Mouse (Mus musculus) frontal cortex, postnatal 36 days (tissue): ENCODE results near the gene Inpp5a.
"Not testable (repeated sequence)": the region's sequence is repeated elsewhere in the genome, so short reads cannot be mapped to it uniquely, and the experiment has no call there.

Source experiments
- DNase-seq, 2 experiments: peaks; one replicate each; pipeline ENCODE4 v3.0.0; 2022; ENCODE audit warnings: low spot score in 2 of 2

The Inpp5a gene

GRCm38 (mm10) chr7:139399977-139400685, 11.2 kb downstream of the Inpp5a start:
- no peak for DNase-seq

DNA sequence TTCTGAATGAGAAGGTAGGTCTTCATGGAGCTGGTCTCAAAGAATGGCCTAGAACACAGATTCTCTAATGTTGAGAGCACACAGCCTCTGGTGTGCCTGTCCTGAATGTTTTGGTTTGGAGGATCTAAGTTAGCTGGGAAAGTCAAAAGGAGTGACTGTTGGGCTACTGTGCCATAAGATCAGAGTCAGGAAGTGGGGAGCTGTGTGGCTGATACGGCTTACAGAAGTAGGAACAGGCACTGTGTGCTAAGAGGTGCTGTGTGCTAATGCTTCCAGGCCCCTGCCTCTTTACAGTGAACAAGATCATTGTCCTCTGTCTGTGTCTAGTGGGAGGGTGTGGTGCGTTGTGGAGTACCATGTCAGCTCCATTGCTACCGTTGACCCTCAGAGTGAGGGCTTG, 12.0 kb downstream of the Inpp5a start:
- no peak for DNase-seq

DNA sequence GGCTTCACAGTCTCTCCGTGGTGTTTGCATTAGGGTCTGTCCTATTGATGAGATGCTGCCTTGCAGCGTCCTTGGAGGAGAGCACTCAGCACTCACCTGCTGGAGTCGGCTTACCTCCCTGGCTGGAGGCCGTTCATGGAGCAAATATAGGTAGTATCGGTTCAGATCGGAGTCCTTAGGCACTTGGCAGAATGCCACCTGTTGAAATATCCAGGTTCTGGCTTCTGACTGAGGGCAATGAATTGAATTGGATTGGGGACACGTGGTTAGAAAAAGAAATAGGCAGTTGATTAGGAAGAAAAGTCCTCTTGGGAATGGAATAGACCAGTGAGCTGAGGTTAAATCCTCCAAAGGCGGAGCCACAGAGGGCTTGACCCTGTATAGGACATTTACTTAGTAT, 12.9 kb downstream of the Inpp5a start:
- no peak for DNase-seq

DNA sequence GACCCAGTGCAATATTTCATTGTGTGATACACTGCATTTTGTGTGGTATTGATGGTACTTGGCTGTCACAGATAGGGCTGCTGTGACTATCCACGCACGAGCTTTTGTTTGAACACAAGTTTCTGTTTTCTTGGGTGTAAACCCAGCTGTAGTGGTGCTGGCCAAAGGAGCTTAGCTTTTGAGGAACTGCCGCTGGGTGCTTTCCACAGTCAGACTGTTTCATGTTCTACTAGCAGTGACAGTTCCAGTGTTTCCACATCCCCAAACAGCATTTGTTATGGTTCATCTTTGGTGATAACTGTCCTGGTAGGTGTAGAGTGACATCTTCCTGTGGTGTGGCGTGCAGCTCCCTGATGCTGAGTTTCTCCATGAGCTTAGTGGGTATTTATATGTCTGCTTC, 13.8 kb downstream of the Inpp5a start:
- no peak for DNase-seq

GRCm38 (mm10) chr7:139406581-139406980, 17.7 kb downstream of the Inpp5a start:
- DNase-seq = no peak

- no peak for DNase-seq
These were observed 19.1 kb downstream of the Inpp5a start for GRCm38 (mm10) chr7:139407966-139408365.

DNA sequence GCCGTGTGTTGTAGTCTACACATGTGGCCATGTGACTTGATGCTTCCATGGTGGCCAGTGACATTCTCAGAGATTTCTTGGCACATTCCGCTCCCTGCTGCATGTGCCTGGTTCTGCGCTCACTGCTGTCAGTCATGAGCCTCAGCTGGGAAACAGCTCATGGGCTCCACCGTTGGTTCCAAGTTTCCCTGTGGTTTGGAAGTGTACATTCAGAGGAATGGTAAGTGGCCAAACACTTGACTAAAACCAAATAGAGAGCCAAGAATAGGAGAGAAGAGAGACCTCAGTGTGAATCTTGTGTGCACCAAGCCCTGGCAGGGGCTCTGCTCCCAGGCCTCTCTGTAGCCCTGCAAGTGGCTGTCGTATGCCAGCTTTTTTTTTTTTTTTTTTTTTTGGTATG, 21.0 kb downstream of the Inpp5a start:
- DNase-seq = no peak

DNA sequence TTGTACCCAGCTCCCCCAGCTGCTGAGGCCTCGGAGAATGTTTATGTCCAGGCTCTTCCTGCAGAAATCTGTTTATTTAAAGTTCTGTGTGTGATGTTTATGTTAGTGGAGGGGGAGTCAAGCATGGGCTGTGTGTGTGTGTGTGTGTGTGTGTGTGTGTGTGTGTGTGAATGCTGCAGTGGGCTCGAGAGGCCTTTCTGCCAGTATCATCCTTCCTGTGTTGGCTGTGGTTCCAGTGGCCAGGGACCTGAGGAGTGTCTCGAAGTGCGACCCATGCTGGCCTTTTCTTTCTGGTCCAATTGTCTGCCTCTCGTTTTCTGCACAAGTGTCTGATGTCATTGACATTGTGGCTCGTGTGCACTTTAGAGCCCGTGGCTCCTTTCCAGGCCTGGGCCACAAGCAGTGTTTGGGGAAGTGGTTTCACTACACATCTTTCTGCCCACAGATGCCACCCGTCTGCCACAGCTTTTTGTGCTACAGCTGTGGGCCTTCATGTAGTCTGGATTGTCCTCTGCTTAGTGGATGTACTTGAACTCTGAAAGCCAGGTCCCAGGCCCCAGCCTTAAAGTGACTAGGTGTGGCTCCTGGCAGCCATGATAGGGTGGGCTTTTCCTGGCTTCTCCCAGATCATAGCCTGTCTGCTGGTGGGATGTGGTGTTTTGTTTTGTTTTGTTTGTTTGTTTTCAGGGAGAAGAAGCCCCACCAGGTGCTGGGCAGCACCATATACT, 23.5 kb downstream of the Inpp5a start:
- no peak for DNase-seq

DNA sequence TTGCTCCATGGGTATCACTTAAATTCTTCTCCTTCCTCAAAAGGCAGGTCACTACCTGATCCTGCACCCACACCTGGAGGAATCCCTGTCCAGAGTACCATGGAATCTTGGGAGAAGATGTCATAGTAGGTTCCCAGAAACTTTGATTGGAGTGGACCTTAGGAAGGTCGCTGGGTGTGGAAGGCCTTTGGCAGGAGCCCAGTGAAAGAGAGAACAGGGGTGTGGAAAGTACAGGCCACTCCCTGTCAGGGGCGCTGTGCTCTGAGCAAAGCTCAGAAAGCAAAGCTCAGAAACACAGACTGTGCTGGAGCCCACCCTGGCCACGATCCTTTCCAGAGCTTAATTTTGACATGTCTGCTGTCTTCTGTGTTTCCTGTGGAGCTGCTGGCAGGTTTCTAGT, 24.5 kb downstream of the Inpp5a start:
- no peak for DNase-seq

GRCm38 (mm10) chr7:139415616-139416225, 26.8 kb downstream of the Inpp5a start:
- DNase-seq = peak in 1 of 2 experiments; percentile 36

DNA sequence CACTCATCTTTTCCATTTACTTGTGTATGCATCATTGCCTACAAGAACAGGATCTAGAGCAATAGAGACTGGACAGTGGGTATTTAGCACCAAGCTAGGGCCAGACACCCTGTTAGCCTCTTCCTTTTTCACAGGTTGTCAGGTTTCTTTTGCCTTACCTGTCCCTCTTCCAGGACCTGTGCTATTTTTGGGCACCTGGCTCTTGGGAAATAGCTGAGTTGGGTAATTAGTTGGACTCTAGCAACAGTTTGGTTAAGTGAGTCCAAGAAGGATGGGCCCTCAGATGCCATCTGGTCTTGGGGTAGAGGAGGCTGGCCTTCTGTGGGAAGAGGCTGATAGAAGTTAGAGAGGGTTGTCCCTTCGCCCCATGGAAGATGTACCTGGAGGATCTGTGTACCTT, 29.5 kb downstream of the Inpp5a start:
- DNase-seq = no peak

- DNase-seq = peak; percentile 48 to 53
These were observed 33.9 kb downstream of the Inpp5a start for GRCm38 (mm10) chr7:139422827-139423226.

DNA sequence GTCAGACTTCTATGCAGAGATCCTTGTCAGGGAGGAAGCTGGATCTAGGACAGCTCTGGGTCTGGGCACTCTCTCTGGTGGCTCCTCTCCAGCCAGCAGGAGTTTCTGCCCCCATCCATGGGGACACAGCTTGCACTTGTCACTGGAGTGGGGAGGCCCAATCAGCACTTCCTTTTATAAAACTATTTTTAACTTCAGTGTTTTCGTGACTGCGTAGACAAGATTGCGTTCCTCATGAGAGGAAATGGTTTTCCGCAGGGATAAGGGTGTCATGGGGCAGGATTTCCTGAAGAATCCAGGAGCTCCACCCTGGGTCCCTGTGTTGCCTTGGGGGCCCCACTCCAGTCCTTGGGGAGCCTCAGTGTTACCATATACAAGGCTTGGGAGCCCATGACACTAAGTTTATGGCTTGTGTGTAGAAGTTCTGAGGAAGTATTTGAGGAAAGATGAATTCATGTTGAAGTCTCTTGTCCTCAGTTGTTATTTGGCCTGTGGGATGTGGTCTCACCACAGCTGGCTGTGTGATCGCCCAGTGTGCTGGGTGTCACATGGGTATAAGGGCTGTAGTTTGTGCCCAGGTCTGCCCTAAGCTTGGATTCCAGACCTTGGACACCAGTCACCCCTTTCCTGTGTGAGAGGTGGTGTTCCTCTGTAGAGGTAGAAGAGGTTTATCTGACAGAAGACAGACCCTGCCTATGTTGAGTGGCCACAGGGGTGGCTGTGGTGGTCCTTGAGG, 45.4 kb downstream of the Inpp5a start:
- DNase-seq = no peak

DNA sequence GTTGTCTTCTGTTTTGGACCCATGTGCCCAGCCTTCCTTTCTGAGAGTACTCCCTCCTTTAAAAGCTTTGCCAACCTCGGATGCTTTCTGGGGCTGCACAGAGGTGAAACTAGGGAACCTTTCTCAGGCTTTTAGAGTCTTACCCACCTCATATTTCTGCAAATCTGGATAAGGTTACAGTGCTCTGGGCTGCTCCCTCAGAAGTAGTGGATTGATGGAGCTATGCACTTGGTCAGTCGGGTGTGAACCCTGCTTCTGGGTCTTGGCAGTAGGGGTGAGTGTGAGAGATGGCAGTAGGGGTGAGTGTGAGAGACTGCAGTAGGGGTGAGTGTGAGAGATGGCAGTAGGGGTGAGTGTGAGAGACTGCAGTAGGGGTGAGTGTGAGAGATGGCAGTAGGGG, 46.0 kb downstream of the Inpp5a start:
- DNase-seq = not testable (repeated sequence)

DNA sequence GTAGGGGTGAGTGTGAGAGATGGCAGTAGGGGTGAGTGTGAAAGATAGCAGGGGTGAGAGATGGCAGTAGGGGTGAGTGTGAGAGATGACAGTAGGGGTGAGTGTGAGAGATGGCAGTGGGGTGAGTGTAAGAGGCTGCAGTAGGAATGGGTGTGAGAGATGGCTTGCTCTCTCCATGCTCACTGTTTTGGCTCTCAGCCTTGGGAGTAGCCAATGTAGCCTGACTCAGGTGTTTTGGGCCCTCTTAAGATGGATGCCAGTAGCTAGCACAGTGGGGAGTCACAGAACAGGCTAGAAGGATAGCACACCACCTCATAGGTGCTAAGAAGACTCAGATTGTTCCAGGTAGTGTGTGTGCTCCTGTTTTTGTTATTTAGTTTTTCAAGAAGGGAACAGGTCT, 46.8 kb downstream of the Inpp5a start:
- no peak for DNase-seq

GRCm38 (mm10) chr7:139436951-139437350, 48.0 kb downstream of the Inpp5a start:
- no peak for DNase-seq

GRCm38 (mm10) chr7:139437471-139437870, 48.6 kb downstream of the Inpp5a start:
- DNase-seq = no peak

GRCm38 (mm10) chr7:139437926-139438600, 49.2 kb downstream of the Inpp5a start:
- DNase-seq = no peak

- DNase-seq = no peak
These were observed 49.7 kb downstream of the Inpp5a start for GRCm38 (mm10) chr7:139438601-139438945.

DNA sequence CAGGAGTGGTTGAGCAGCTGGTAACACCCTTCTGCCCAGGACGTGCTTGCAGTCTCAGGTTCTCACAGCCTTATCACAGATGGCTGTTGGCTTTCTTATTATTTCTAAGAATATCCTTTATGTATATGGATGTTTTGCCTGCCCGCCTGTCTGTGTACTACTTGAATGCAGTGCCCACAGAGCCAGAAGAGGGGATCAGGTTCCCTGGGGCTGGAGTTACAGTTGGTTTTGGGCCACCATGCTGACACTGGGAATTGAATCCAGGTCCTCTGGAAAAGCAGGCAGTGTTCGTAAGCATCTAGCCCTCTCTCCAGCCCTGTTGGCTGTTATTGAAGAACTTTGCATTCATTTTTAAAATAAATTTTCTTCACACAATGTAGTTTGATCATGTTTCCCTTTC, 50.1 kb downstream of the Inpp5a start:
- no peak for DNase-seq

GRCm38 (mm10) chr7:139439922-139440895, 51.3 kb downstream of the Inpp5a start:
- no peak for DNase-seq
